Mouse (Mus musculus) thymus, adult 2 months (tissue): ENCODE results near the gene P4ha2.

Experiments used
- CTCF ChIP-seq: fragments of 200-500 bp; IDR thresholded peaks from 2 replicates; pipeline ENCODE4 v1.5.1; 2012; ENCODE audit warnings: mild to moderate bottlenecking, control low read depth, low read length, moderate library complexity, borderline replicate concordance; ENCODE audit not compliant: control insufficient read depth, poor library complexity, insufficient read depth; ENCODE audit errors: extremely low read depth
- POLR2A ChIP-seq: fragments of 200-500 bp; IDR thresholded peaks from 2 replicates; pipeline ENCODE4 v1.6.1; 2012; ENCODE audit warnings: mild to moderate bottlenecking, low read length, control low read depth, moderate library complexity; ENCODE audit not compliant: control insufficient read depth, poor library complexity, insufficient read depth; ENCODE audit errors: extremely low read depth

GRCm38 (mm10) chr11:54088947-54089317 is 11.0 kb upstream of the P4ha2 start:
- TF ChIP-seq POLR2A (no peak), CTCF (no peak)
